Mouse (Mus musculus) A20 (cell line): ENCODE measurements around the gene Plxnc1.

Experiments
- DNase-seq: peaks from one replicate; pipeline ENCODE4 v3.0.0-alpha.2; 2011; ENCODE audit warnings: low read depth, low spot score

Gene Plxnc1

DNA sequence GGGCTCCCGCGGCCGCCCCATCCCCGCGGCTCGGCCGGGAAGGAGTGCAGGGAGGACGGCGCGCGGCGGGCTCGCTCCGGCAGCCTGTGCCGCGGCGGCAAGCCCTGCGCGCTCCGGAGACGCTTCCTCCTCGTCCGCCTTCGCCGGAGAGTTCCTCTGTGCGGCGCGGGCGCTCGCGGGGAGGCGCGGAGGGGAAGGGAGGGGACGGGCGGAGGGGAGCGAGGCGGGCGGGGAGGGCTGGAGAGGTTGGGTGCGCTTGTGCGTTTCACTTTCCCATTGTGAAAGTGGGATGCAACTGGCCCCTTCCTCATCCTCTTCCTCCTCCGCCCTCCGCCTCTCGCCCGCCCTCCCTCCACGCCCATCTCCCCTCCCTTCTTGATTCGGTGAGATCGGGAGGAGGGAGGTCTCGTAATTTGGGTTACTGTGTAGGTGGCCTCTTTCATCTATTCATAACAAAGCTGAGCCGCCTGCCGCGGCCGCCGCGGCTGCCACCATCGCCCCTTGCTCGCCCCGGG lies at the start of gene Plxnc1:
Gene Plxnc1, minus strand, starts transcription at position 145 of the 515 bp plus-strand sequence.
- DNase-seq: peak; percentile 73

- peak; percentile 81 for DNase-seq
Observed at GRCm38 (mm10) chr10:94992127-94992526, 47.5 kb upstream of the Plxnc1 start.

DNA sequence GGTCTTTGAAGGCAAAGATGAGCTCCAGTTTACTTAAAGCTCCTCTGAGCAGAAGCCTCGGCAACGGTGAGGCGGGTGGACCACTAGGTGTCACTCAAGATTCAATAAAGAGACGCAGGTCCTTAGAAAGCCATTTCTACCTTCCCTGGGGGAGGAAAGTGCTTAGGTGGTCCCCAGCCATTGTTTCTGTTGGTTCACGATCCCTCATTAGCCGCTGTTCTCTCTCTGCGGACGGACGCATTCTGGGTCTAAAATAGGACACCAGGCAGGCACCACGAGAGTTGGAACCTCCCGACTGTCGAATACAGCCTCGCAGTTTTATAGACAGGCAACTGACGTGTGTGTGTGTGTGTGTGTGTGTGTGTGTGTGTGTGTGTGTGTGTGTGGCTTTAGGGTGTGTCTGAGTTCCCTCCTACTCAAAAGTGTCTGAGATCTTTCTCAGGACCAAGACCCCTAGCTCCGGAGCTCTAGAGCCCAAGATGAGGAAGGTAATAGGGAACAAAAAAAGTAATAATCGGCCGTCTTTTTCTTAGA lies 47.0 kb upstream of the Plxnc1 start:
- peak; percentile 80 for DNase-seq

- DNase-seq: no peak
Observed at GRCm38 (mm10) chr10:94990768-94991563, 46.3 kb upstream of the Plxnc1 start.

DNA sequence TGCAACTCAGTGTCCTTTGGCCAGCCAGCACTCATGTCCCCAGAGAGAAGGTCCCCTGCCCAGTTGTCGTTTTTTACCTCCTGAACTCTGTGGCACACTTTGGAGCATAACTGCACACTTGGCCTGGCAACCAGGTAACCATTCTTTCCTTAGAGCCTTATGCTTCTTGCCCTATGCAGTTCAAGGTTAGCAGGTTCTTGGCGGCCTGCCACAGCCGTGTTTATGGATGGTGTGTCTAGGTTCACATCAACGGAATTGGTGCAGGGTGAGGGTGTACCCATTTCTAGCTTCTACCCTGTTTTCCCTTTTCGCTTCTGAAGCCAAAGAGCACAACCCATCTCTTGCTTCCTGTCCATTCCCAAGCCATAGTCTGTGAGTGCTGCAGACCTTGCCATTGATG lies 44.7 kb upstream of the Plxnc1 start:
- no peak for DNase-seq

DNA sequence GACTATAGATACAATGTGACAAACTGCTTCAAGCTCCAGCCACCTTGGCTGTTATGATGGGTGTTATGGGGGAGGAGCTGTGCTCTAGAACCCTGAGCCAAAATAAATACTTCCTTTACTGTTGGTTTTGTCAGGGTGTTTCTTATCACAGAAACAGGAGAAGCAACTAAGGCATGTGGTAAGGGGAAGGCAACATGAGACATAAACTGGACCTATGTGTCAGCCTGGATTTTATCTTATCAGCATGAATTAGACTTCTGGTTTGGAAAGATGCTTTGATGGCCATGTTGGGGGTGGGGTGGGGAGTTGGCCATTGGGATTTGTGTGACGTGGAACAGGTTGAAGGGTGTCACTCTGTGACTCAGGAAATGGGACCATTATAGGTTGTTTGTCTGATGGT lies 40.5 kb upstream of the Plxnc1 start:
- no peak for DNase-seq

GRCm38 (mm10) chr10:94982528-94982927 lies 37.9 kb upstream of the Plxnc1 start:
- DNase-seq: no peak

- DNase-seq: no peak
Observed at GRCm38 (mm10) chr10:94981466-94982138, 37.0 kb upstream of the Plxnc1 start.

DNA sequence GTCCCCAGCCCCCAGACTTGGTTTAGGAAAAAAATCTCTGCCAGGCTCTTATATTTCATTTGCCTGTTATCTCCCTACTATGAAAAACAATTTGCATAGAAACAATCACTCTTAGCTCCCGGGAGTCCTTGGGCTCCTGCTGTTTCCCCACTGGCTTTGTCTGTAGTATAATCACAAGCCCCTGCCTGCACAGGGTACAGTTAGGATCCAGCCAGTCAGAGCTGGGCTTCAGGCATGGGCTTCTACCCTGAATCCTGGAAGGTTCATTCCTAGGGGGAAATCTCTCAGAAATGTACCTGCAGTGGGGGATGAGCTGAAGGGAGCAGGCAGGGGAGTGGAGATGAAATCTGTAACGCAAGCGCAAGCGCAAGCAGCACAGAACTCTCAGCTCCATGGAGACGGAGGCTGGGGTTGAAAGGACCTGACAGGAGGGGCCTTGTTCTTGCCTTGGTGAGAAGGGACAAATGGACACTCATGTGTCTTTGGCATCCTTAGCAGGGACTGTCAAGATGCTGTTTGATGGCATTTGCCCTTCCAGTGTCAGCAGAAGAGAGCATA lies 33.7 kb upstream of the Plxnc1 start:
- no peak for DNase-seq

DNA sequence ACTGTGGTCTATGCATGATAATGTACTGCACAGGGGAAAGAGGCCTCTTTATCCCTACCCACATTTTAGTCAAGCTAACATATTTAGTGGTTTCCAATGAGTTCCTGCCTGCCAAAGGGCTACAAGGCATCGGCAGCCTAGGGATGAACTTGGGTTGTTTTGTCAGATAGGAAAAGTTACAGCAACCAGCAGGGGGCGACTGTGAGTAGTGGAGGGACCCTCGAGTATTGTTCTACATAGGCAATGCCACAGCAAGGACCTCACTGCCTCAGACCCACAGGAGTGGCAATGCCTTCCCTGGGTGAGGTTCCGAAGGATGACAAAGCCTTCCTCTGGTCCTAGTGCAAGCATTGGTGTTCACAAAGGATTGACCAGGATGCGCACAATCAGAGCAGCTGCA lies 31.7 kb upstream of the Plxnc1 start:
- peak; percentile 35 for DNase-seq

DNA sequence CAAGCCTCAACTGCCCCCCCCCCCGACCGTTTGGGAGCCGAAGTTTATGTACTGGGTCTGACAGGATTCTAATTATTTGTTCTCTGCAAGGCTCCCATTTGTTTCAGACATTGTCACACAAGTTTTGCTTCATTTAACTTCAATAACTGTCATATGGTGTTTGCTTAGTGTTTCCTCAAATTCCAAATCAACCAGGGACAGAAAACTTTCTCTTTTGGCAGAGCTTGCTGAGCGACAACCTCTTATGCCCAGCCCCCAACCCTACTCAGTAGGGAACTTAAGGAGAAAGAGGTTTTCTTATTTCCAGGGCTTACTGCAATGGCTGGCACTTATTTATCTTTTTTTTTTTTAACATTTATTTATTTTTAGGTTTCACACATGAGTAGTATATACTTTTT lies 30.5 kb upstream of the Plxnc1 start:
- DNase-seq: no peak

GRCm38 (mm10) chr10:94974345-94975098 lies 29.9 kb upstream of the Plxnc1 start:
- no peak for DNase-seq

- DNase-seq: no peak
Observed at GRCm38 (mm10) chr10:94971625-94972161, 27.1 kb upstream of the Plxnc1 start.

DNA sequence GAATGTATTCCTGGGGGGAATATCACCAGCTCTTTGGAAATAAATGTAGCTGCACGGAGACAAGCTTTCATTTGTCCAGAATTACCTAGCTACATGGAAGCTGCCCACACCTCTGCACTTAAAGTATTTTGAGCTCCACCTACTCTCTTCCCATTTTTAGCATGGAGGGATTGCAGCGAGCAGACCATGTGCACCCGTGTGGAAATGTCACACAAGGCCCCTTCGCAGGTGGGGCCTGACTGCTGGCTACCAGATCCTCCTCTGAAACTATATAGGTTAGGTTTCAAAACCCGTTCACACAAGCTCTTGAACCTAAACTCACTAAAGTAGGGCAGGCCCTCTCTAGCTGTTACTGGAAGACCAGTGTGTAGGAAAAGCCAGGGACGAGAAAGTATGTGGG lies 25.6 kb upstream of the Plxnc1 start:
- no peak for DNase-seq

DNA sequence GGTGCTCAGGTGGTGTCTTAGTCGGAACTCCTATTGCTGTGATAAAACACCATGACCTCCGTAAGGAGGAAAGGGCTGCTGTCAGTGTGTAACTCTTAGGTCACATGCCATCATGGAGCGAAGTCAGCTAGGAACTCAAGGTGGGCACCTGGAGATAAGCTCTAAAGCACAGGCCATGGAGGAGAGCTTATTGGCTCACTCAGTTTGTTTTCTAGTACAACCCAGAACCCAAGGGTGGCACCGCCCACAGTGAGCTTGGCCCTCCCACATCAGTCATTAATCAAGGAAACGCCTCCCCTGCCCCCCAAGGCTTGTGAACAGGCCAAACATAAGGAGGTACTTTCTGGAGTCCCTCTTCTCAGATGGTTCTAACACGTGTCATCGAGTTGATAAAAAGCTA lies 22.8 kb upstream of the Plxnc1 start:
- no peak for DNase-seq

DNA sequence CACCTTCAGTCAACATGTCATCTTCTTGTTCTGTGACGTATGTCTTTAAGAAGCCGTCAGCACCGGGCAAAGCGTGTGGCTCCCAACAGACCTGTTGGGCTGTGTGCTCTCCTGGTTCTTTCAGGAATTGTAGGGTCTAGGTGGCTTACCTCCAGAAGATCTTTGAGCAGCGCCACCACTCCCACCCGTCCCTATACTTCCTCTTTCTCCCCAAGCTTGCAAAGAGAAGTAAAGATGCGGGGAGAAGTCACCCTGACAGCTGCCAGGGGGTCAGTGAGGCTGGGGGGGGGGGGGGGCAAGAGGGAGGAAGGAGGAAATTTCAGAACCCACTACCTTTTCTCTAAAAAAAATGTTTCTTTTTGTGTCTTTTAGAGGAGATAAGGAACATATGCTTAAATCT lies 22.2 kb upstream of the Plxnc1 start:
- peak; percentile 6 for DNase-seq

GRCm38 (mm10) chr10:94965093-94965492 lies 20.5 kb upstream of the Plxnc1 start:
- peak; percentile 36 for DNase-seq

GRCm38 (mm10) chr10:94962005-94962404 lies 17.4 kb upstream of the Plxnc1 start:
- DNase-seq: peak; percentile 37

- no peak for DNase-seq
Observed at GRCm38 (mm10) chr10:94961283-94961682, 16.6 kb upstream of the Plxnc1 start.

DNA sequence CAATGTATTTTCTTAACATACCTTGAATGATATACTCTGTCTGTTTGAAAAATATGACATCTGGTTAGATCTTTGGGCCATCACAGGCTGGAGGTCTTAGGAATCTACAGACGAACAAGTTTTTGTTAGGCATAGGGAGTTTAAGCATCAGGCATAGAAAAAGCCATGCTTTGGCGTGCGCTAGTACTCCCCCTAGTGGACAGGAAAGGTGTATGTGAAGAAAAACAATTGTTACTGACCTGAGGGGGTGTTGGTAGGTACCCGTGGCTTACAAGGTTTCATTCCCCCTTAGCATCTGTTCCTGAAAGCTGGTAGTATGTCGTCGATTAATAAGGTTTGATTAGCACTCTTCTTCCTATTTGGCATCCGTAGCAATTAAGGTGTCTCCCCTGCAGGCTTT lies 13.7 kb upstream of the Plxnc1 start:
- DNase-seq: peak; percentile 73

GRCm38 (mm10) chr10:94957705-94958104 lies 13.1 kb upstream of the Plxnc1 start:
- DNase-seq: peak; percentile 14
